Mouse (Mus musculus) liver, embryonic 14.5 days (tissue): Measurements from ENCODE around the gene Nrxn1. TPM values are rescaled to one million over a fixed set of nuclear protein-coding genes. Genes with fewer than 3 reads are reported as not detected.

Source experiments
- ATAC-seq: fragments of 200-750 bp; cut with Nextera tagmentation; 2 replicates; pipeline ENCODE4 v1.8.0; 2017; ENCODE audit warnings: moderate number of reproducible peaks, mild to moderate bottlenecking, moderate library complexity; ENCODE audit not compliant: insufficient read depth
- DNase-seq, 3 experiments: peaks; one replicate each; pipeline ENCODE4 v3.0.0-alpha.2; 2012 to 2013; ENCODE audit warnings: low read depth in 3 of 3, low spot score in 3 of 3
- H3K27ac ChIP-seq: fragments of 300-500 bp; sonication (generic); 2 replicates; pipeline ENCODE4 v1.5.1; 2014; ENCODE audit warnings: moderate library complexity, mild to moderate bottlenecking, control low read depth, inconsistent platforms
- H3K27me3 ChIP-seq: fragments of 300-500 bp; sonication (generic); 2 replicates; pipeline ENCODE4 v1.6.1; 2014; ENCODE audit warnings: mild to moderate bottlenecking, low read length, moderate library complexity; ENCODE audit not compliant: control insufficient read depth, insufficient read depth
- H3K36me3 ChIP-seq: fragments of 300-500 bp; sonication (generic); replicated peaks from 2 replicates; pipeline ENCODE4 v1.6.1; 2014; ENCODE audit warnings: low read depth; ENCODE audit not compliant: control insufficient read depth, insufficient read depth
- H3K4me1 ChIP-seq, 2 experiments: fragments of 200-500 bp in 1 of 2; fragments of 300-500 bp in 1 of 2; sonication (generic) in 1 of 2; replicated peaks; 2 replicates each; pipeline ENCODE4 v1.6.1; 2012 to 2014; ENCODE audit warnings: antibody characterized with exemption in 1 of 2, inconsistent platforms in 1 of 2, low read length in 1 of 2; ENCODE audit not compliant: control insufficient read depth in 2 of 2, insufficient read depth in 2 of 2
- H3K4me2 ChIP-seq: fragments of 300-500 bp; sonication (generic); 2 replicates; pipeline ENCODE4 v1.6.1; 2014; ENCODE audit warnings: low read depth, mild to moderate bottlenecking, control low read depth, moderate library complexity
- H3K4me3 ChIP-seq, 2 experiments: fragments of 200-500 bp in 1 of 2; fragments of 300-500 bp in 1 of 2; sonication (generic) in 1 of 2; 2 replicates each; pipeline ENCODE4 v1.5.1; 2012 to 2014; ENCODE audit warnings: low read depth in 2 of 2, low read length in 2 of 2, mild to moderate bottlenecking in 2 of 2, control low read depth in 1 of 2, inconsistent platforms in 1 of 2, moderate library complexity in 1 of 2; ENCODE audit not compliant: insufficient read depth in 1 of 2
- H3K9ac ChIP-seq: fragments of 300-500 bp; sonication (generic); replicated peaks from 2 replicates; pipeline ENCODE4 v1.6.1; 2014; ENCODE audit warnings: mild to moderate bottlenecking, control low read depth, moderate library complexity
- H3K9me3 ChIP-seq: fragments of 300-500 bp; sonication (generic); 2 replicates; pipeline ENCODE4 v1.6.1; 2016; ENCODE audit warnings: low read length, mixed read lengths; ENCODE audit not compliant: control insufficient read depth
- CTCF ChIP-seq: IDR thresholded peaks from 2 replicates; pipeline ENCODE4 v1.5.1; 2016; ENCODE audit warnings: antibody characterized with exemption, low read depth, control low read depth
- EP300 ChIP-seq: IDR thresholded peaks from 2 replicates; pipeline ENCODE4 v1.6.1; 2016; ENCODE audit warnings: antibody characterized with exemption, low read depth
- WGBS: fragments of 180-500 bp; shearing (Covaris S2); extraction: QIAGEN DNeasy Blood & Tissue Kit; methylation state at CpG from one replicate; pipeline ENCODE4 v1.1.7; 2014; ENCODE audit not compliant: insufficient replicate concordance; 5-methylcytosine and 5-hydroxymethylcytosine counted together
- polyA plus RNA-seq, 2 experiments: library from polyadenylated mRNA; depleted of rRNA in 1 of 2; stranded (reverse) in 1 of 2; unstranded in 1 of 2; fragments of >200 nt; fragmentation: Nextera tagmentation in 1 of 2; extraction: Ambion mirVana in 1 of 2; gene quantifications; 2 replicates each; pipeline versions ENCODE4 v1.2.1 to v1.2.3; 2012 to 2014

The Nrxn1 gene
- polyA plus RNA-seq, 2 experiments: 0.03 to 0.14 TPM

DNA sequence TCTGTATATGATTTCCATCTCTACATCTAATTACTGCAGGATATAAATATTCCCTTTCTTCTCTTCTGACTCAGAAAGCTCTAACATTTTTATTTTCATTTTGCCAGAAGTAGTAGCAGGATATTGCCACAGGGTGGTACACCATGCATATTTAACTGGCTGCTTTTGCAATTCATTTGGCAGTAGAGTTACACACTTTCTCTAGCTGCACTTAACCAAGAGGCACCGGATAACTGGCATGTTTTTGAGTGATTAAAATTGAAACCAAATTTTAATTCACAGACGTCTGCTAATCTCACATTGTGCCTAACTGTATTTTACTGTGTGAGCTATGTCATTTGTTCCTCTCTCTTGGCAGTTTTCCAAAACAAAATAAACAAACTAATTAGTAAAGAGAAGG is 464.4 kb downstream of the Nrxn1 start:
- no peak overlapping the region for H3K4me3 ChIP-seq
- H3K4me1 ChIP-seq: no peaks in the 10 kb centered on the region
- TF ChIP-seq EP300: no peak
- TF ChIP-seq CTCF: no peak
- H3K4me2 ChIP-seq: no peak overlapping the region
- H3K27me3 ChIP-seq: no peaks in the 10 kb centered on the region
- H3K27ac ChIP-seq: no peak overlapping the region
- no peak for DNase-seq
- ATAC-seq: no peak
- H3K36me3 ChIP-seq: no peaks in the 10 kb centered on the region
- H3K9ac ChIP-seq: no peak overlapping the region
- 34% methylated on average over 2 of the region's 2 CpGs for WGBS
- no peaks in the 10 kb centered on the region for H3K9me3 ChIP-seq

DNA sequence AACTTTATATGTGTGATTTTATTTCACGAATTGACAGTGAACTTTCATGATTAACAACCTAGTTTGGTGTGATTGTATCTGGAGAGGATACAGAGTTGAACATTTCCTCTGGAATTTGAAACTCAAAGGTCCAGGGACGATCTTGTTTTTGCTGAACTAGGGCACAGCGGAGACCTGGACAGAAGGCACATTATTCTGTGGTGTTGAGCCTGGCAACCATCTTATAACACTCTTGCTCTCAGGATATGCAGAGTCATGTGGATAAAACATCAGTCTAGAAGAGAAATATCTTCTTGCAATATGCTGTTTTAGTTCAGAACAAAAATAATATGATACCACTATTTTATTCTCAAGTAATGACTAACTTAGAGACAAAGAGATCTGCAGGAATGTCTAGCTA is 464.9 kb downstream of the Nrxn1 start:
- WGBS: 46% methylated on average over 3 of the region's 3 CpGs
- no peak for TF ChIP-seq CTCF
- TF ChIP-seq EP300: no peak
- no peak overlapping the region for H3K4me3 ChIP-seq

GRCm38 (mm10) chr17:90627395-90627794 is 465.5 kb downstream of the Nrxn1 start:
- ATAC-seq: no peak
- H3K4me1 ChIP-seq: no peaks in the 10 kb centered on the region
- H3K9ac ChIP-seq: no peak overlapping the region
- H3K4me3 ChIP-seq: no peak overlapping the region
- H3K27me3 ChIP-seq: no peaks in the 10 kb centered on the region
- DNase-seq: no peak
- 57% methylated on average over 3 of the region's 3 CpGs for WGBS
- TF ChIP-seq EP300 (no peak), CTCF (no peak)
- no peaks in the 10 kb centered on the region for H3K9me3 ChIP-seq
- no peak overlapping the region for H3K27ac ChIP-seq
- H3K4me2 ChIP-seq: no peak overlapping the region
- no peaks in the 10 kb centered on the region for H3K36me3 ChIP-seq

More for the DNA sequence above, 464.9 kb downstream of the Nrxn1 start:
- Histone ChIP-seq H3K9me3 (no peaks in the 10 kb centered on the region), H3K36me3 (no peaks in the 10 kb centered on the region), H3K4me2 (no peak overlapping the region), H3K27ac (no peak overlapping the region), H3K27me3 (no peaks in the 10 kb centered on the region), H3K4me1 (no peaks in the 10 kb centered on the region), H3K9ac (no peak overlapping the region)
- DNase-seq: no peak
- no peak for ATAC-seq

GRCm38 (mm10) chr17:90624591-90625266 is 468.1 kb downstream of the Nrxn1 start:
- H3K4me1 ChIP-seq: no peaks in the 10 kb centered on the region

DNA sequence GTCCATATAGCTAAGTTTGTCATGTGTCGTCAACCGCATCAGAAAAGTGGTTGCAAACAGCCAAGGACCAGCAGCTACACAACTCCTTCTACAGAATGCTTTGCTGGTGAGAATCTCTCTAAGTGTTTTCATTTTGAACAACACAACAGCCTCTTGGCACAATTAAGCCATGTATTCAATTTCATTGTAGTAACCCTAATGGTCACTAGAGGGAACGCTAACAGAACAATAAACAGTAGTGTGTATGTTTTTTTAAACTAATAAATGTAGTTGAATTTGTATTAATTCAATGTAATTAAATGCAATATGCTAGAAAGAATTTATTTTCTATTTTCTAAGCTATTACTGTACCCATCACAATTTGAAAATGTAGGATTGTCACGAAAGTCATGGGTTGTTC is 471.0 kb downstream of the Nrxn1 start:
- no peak for DNase-seq
- H3K36me3 ChIP-seq: no peaks in the 10 kb centered on the region
- H3K4me1 ChIP-seq: no peaks in the 10 kb centered on the region
- ATAC-seq: no peak
- TF ChIP-seq CTCF (no peak), EP300 (no peak)
- H3K4me3 ChIP-seq: no peak overlapping the region
- no peaks in the 10 kb centered on the region for H3K27me3 ChIP-seq
- no peak overlapping the region for H3K4me2 ChIP-seq
- no peak overlapping the region for H3K27ac ChIP-seq
- WGBS: 63% methylated on average over 4 of the region's 4 CpGs
- H3K9me3 ChIP-seq: no peaks in the 10 kb centered on the region
- no peak overlapping the region for H3K9ac ChIP-seq

More at GRCm38 (mm10) chr17:90624591-90625266, 468.1 kb downstream of the Nrxn1 start:
- Histone ChIP-seq H3K27me3 (no peaks in the 10 kb centered on the region), H3K9ac (no peak overlapping the region), H3K4me3 (no peak overlapping the region), H3K9me3 (no peaks in the 10 kb centered on the region), H3K36me3 (no peaks in the 10 kb centered on the region), H3K4me2 (no peak overlapping the region), H3K27ac (no peak overlapping the region)
- WGBS: 13% methylated on average over 1 of the region's 1 CpGs
- ATAC-seq (no peak), DNase-seq (no peak)
- no peak for TF ChIP-seq CTCF
- TF ChIP-seq EP300: no peak
